Mouse (Mus musculus) liver, embryonic 14 days (tissue): ENCODE results near the gene Traf7. TPM values are rescaled to one million over a fixed set of nuclear protein-coding genes. Genes with fewer than 3 reads are reported as not detected.

Experiments used
- polyA plus RNA-seq: library from polyadenylated mRNA; depleted of rRNA; stranded (reverse); fragments of >200 nt; gene quantifications from 2 replicates; pipeline ENCODE4 v1.2.3, GENCODE M21; 2012; rRNA removed

Traf7 gene
- polyA plus RNA-seq, result 58.5 and 65.7 TPM in 2 replicates

GRCm38 (mm10) chr17:24527723-24528559 lies at the start of gene Traf7:
Traf7 (minus strand) TSS chr17:24527938.

GRCm38 (mm10) chr17:24549618-24550415 lies 22.1 kb upstream of the Traf7 start, which contains the start of gene Pkd1:
Pkd1 (plus strand) TSS chr17:24549834.

GRCm38 (mm10) chr17:24534160-24534718 lies 6.5 kb upstream of the Traf7 start, which contains the start of gene Rab26:
Rab26 (minus strand) TSS chr17:24534210.

GRCm38 (mm10) chr17:24488186-24488661 lies 39.5 kb downstream of the Traf7 start, which contains the start of gene Caskin1:
Caskin1 (plus strand) TSS chr17:24488601.

GRCm38 (mm10) chr17:24478663-24479380 lies 48.9 kb downstream of the Traf7 start, which contains the start of gene Mlst8:
Mlst8 (minus strand) TSS chr17:24479078.

GRCm38 (mm10) chr17:24473612-24474275 lies 54.0 kb downstream of the Traf7 start, which contains the start of gene Bricd5:
Bricd5 (plus strand) TSS chr17:24473884.

GRCm38 (mm10) chr17:24469910-24470602 lies 57.7 kb downstream of the Traf7 start, which contains the start of the genes E4f1 and Pgp:
E4f1 (minus strand) TSS chr17:24470313.
Pgp (plus strand) TSS chr17:24470392.

Other genes starting within 250 kb of the Traf7 start
- not detected in 2 replicates for gene Abca17, start 176.9 kb downstream of the Traf7 start, polyA plus RNA-seq
- 12.3 and 15.2 TPM in 2 replicates for gene Abca3, start 176.0 kb downstream of the Traf7 start, polyA plus RNA-seq
- gene Rnps1, start 113.4 kb downstream of the Traf7 start, polyA plus RNA-seq, result 108 and 124 TPM in 2 replicates
- 46.1 and 53.9 TPM in 2 replicates for gene Eci1, start 101.3 kb downstream of the Traf7 start, polyA plus RNA-seq
- gene Dnase1l2, start 84.8 kb downstream of the Traf7 start, polyA plus RNA-seq, result 1.5 and 2.5 TPM in 2 replicates
- 18.2 and 21.0 TPM in 2 replicates for gene E4f1, start 57.6 kb downstream of the Traf7 start, polyA plus RNA-seq
- 33.2 and 37.2 TPM in 2 replicates for gene Pgp, start 57.5 kb downstream of the Traf7 start, polyA plus RNA-seq
- 0.29 and 0.43 TPM in 2 replicates for gene Bricd5, start 54.1 kb downstream of the Traf7 start, polyA plus RNA-seq
- 11.8 and 14.9 TPM in 2 replicates for gene Mlst8, start 48.9 kb downstream of the Traf7 start, polyA plus RNA-seq
- 0.08 and 0.12 TPM in 2 replicates for gene Caskin1, start 39.3 kb downstream of the Traf7 start, polyA plus RNA-seq
- 0.25 and 0.28 TPM in 2 replicates for gene Rab26, start 6.3 kb upstream of the Traf7 start, polyA plus RNA-seq
- 3.0 and 3.5 TPM in 2 replicates for gene Pkd1, start 21.9 kb upstream of the Traf7 start, polyA plus RNA-seq
- 18.2 and 20.5 TPM in 2 replicates for gene Tsc2, start 104.7 kb upstream of the Traf7 start, polyA plus RNA-seq
- gene Nthl1, start 104.7 kb upstream of the Traf7 start, polyA plus RNA-seq, result 6.4 TPM in 2 replicates
- gene Slc9a3r2, start 122.4 kb upstream of the Traf7 start, polyA plus RNA-seq, result 5.4 and 5.8 TPM in 2 replicates
- gene Npw, start 130.5 kb upstream of the Traf7 start, polyA plus RNA-seq, result 0.18 and 0.27 TPM in 2 replicates
- gene Zfp598, start 141.7 kb upstream of the Traf7 start, polyA plus RNA-seq, result 20.9 and 23.8 TPM in 2 replicates
- 0.05 and 0.06 TPM in 2 replicates for gene Syngr3, start 162.0 kb upstream of the Traf7 start, polyA plus RNA-seq
- gene Gfer, start 168.2 kb upstream of the Traf7 start, polyA plus RNA-seq, result 18.1 and 19.5 TPM in 2 replicates
- gene Noxo1, start 168.3 kb upstream of the Traf7 start, polyA plus RNA-seq, result 0.66 and 0.81 TPM in 2 replicates
- 24.4 and 29.3 TPM in 2 replicates for gene Tbl3, start 179.7 kb upstream of the Traf7 start, polyA plus RNA-seq
- gene Rnf151, start 190.1 kb upstream of the Traf7 start, polyA plus RNA-seq, result 0.32 and 0.33 TPM in 2 replicates
- gene Rps2, start 190.2 kb upstream of the Traf7 start, polyA plus RNA-seq, result 2,079 and 2,282 TPM in 2 replicates
- 166 and 170 TPM in 2 replicates for gene Ndufb10, start 196.5 kb upstream of the Traf7 start, polyA plus RNA-seq
- gene Rpl3l, start 199.9 kb upstream of the Traf7 start, polyA plus RNA-seq, result not detected in 2 replicates
- 20.9 and 25.8 TPM in 2 replicates for gene Msrb1, start 208.7 kb upstream of the Traf7 start, polyA plus RNA-seq
- not detected in 2 replicates for gene Hs3st6, start 225.1 kb upstream of the Traf7 start, polyA plus RNA-seq